Mouse (Mus musculus) limb, embryonic 12.5 days (tissue): ENCODE measurements around the gene Cyp2d34. TPM values are rescaled to one million over a fixed set of nuclear protein-coding genes. Genes with fewer than 3 reads are reported as not detected.

ENCODE experiments used
- ATAC-seq: fragments of 200-750 bp; cut with Nextera tagmentation; 2 replicates; pipeline ENCODE4 v1.8.0; 2017; ENCODE audit warnings: low read depth, moderate TSS enrichment; ENCODE audit not compliant: insufficient number of reproducible peaks, insufficient read depth, low FRiP score, low TSS enrichment
- H3K27ac ChIP-seq: fragments of 300-500 bp; sonication (generic); 2 replicates; pipeline ENCODE4 v1.5.1; 2016; ENCODE audit warnings: mild to moderate bottlenecking, moderate library complexity
- H3K27me3 ChIP-seq: fragments of 300-500 bp; sonication (generic); 2 replicates; pipeline ENCODE4 v1.6.1; 2016; ENCODE audit warnings: mild to moderate bottlenecking, moderate library complexity
- H3K36me3 ChIP-seq: fragments of 300-500 bp; sonication (generic); 2 replicates; pipeline ENCODE4 v1.6.1; 2016; ENCODE audit warnings: mild to moderate bottlenecking, moderate library complexity
- H3K4me1 ChIP-seq: fragments of 300-500 bp; sonication (generic); replicated peaks from 2 replicates; pipeline ENCODE4 v1.6.1; 2016
- H3K4me2 ChIP-seq: fragments of 300-500 bp; sonication (generic); 2 replicates; pipeline ENCODE4 v1.6.1; 2016; ENCODE audit warnings: mild to moderate bottlenecking, moderate library complexity
- H3K4me3 ChIP-seq: fragments of 300-500 bp; sonication (generic); replicated peaks from 2 replicates; pipeline ENCODE4 v1.5.1; 2016; ENCODE audit warnings: mild to moderate bottlenecking
- H3K9ac ChIP-seq: fragments of 300-500 bp; sonication (generic); replicated peaks from 2 replicates; pipeline ENCODE4 v1.6.1; 2016; ENCODE audit warnings: mild to moderate bottlenecking, moderate library complexity
- H3K9me3 ChIP-seq: fragments of 300-500 bp; sonication (generic); 2 replicates; pipeline ENCODE4 v1.6.1; 2016; ENCODE audit warnings: mild to moderate bottlenecking, moderate library complexity
- WGBS: fragments of 180-500 bp; shearing (Covaris S2); methylation state at CpG from one replicate; pipeline ENCODE4 v1.1.7; 2016; 5-methylcytosine and 5-hydroxymethylcytosine counted together
- microRNA-seq: library from miRNA; unstranded; fragments of <30 nt; microRNA quantifications from one replicate; pipeline ENCODE4, GENCODE M21; 2017
- polyA plus RNA-seq: library from polyadenylated mRNA; unstranded; fragments of >200 nt; fragmentation: Nextera tagmentation; extraction: Ambion mirVana; gene quantifications from 2 replicates; pipeline ENCODE4 v1.2.1, GENCODE M21; 2016

Gene Cyp2d34
- polyA plus RNA-seq, 1 experiment from 2014 or later = not detected

GRCm38 (mm10) chr15:82618362-82619020, 2.3 kb downstream of the Cyp2d34 start:
- Histone ChIP-seq H3K27ac (no peak overlapping the region), H3K4me1 (no peaks in the 10 kb centered on the region), H3K4me2 (no peak overlapping the region), H3K9ac (no peak overlapping the region), H3K9me3 (no peaks in the 10 kb centered on the region), H3K4me3 (no peak overlapping the region), H3K27me3 (no peaks in the 10 kb centered on the region), H3K36me3 (no peaks in the 10 kb centered on the region)
- no peak for ATAC-seq
- 94% methylated on average over 9 of the region's 9 CpGs for WGBS

GRCm38 (mm10) chr15:82582621-82583020, 38.1 kb downstream of the Cyp2d34 start:
- no peak for ATAC-seq
- WGBS = 72% methylated on average over 9 of the region's 9 CpGs

GRCm38 (mm10) chr15:82579071-82579470, 41.7 kb downstream of the Cyp2d34 start:
- H3K27me3 ChIP-seq = no peaks in the 10 kb centered on the region
- H3K27ac ChIP-seq = no peak overlapping the region
- no peak overlapping the region for H3K9ac ChIP-seq
- no peak overlapping the region for H3K4me3 ChIP-seq
- 60% methylated on average over 2 of the region's 2 CpGs for WGBS
- H3K4me2 ChIP-seq = no peak overlapping the region
- no peak for ATAC-seq
- H3K36me3 ChIP-seq = no peaks in the 10 kb centered on the region
- no peaks in the 10 kb centered on the region for H3K9me3 ChIP-seq
- H3K4me1 ChIP-seq = no peaks in the 10 kb centered on the region

More at GRCm38 (mm10) chr15:82582621-82583020, 38.1 kb downstream of the Cyp2d34 start:
- no peaks in the 10 kb centered on the region for H3K27me3 ChIP-seq
- no peak overlapping the region for H3K4me2 ChIP-seq
- no peaks in the 10 kb centered on the region for H3K9me3 ChIP-seq
- no peaks in the 10 kb centered on the region for H3K36me3 ChIP-seq
- no peak overlapping the region for H3K9ac ChIP-seq
- H3K4me3 ChIP-seq = no peak overlapping the region
- H3K27ac ChIP-seq = no peak overlapping the region
- no peaks in the 10 kb centered on the region for H3K4me1 ChIP-seq

GRCm38 (mm10) chr15:82572856-82573255, 47.9 kb downstream of the Cyp2d34 start:
- Histone ChIP-seq H3K27me3 (no peaks in the 10 kb centered on the region), H3K4me1 (no peaks in the 10 kb centered on the region), H3K9ac (no peak overlapping the region), H3K36me3 (no peaks in the 10 kb centered on the region), H3K27ac (no peak overlapping the region), H3K9me3 (no peaks in the 10 kb centered on the region), H3K4me3 (no peak overlapping the region), H3K4me2 (no peak overlapping the region)
- 85% methylated on average over 1 of the region's 1 CpGs for WGBS
- ATAC-seq = no peak

Small RNA genes within 50 kb of the gene (microRNA-seq; reads per million reads assigned to microRNA genes)
- gene Gm27463 = not detected
- gene Gm27742 = not detected

Other genes starting within 250 kb of the Cyp2d34 start
- gene Cyp2d22, start 240.7 kb downstream of the Cyp2d34 start, polyA plus RNA-seq = 3.3 and 5.2 TPM in 2 replicates
- not detected in 2 replicates for gene Cyp2d11, start 226.9 kb downstream of the Cyp2d34 start, polyA plus RNA-seq
- gene Cyp2d10, start 213.8 kb downstream of the Cyp2d34 start, polyA plus RNA-seq = not detected in 2 replicates
- gene Cyp2d9, start 187.5 kb downstream of the Cyp2d34 start, polyA plus RNA-seq = not detected in 2 replicates
- gene Cyp2d12, start 65.9 kb downstream of the Cyp2d34 start, polyA plus RNA-seq = not detected in 2 replicates
- not detected in 2 replicates for gene Cyp2d40, start 143.2 kb upstream of the Cyp2d34 start, polyA plus RNA-seq
- not detected in 2 replicates for gene Cyp2d26, start 173.3 kb upstream of the Cyp2d34 start, polyA plus RNA-seq